Mouse (Mus musculus): ENCODE measurements around the gene Olfr510.
"Not testable (repeated sequence)": the region's sequence is repeated elsewhere in the genome, so short reads cannot be mapped to it uniquely, and the experiment has no call there.

DNA sequence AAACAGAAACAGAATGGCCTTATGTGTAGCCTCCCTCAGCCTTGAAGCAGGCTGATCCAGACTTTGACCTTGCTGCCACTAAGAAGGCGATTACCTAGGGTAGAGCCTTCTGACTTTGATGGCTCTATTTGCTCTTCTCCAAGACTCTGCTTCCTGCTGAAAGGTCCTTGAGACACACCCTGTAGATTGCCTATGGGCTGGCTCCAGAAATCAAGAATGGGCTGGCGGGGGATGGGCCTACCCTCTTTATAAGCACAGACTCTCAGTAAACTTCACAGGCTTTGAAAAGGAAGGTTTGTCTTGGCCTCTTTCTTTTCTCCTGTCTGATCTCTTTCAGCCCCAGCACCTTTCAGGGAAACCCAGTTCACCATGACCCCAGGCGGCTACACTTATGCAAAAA is 49.4 kb upstream of the Olfr510 start:
- not testable (repeated sequence) for TF ChIP-seq GATA1, TAL1 (IDR thresholded peaks at IDR 0.05; ENCODE audit: low read length)

Measured in erythroblast, embryonic 14.5 days (primary cell).